Mouse (Mus musculus) liver, adult 2 months (tissue): ENCODE results near the gene Cbwd1. TPM values are rescaled to one million over a fixed set of nuclear protein-coding genes. Genes with fewer than 3 reads are reported as not detected.

ENCODE experiments used
- DNase-seq: peaks from one replicate; pipeline ENCODE4 v3.0.0-alpha.2; 2011; ENCODE audit warnings: low read depth, low spot score; ENCODE audit errors: extremely low read depth
- H3K27ac ChIP-seq: fragments of 200-500 bp; replicated peaks from 2 replicates; pipeline ENCODE4 v1.5.1; 2012; ENCODE audit warnings: low read depth, mild to moderate bottlenecking, control low read depth, inconsistent platforms, low read length; ENCODE audit not compliant: insufficient read depth
- H3K27me3 ChIP-seq: fragments of 200-500 bp; 2 replicates; pipeline ENCODE4 v1.6.1; 2012; ENCODE audit warnings: mild to moderate bottlenecking, moderate library complexity, low read length, inconsistent platforms; ENCODE audit not compliant: control insufficient read depth, insufficient read depth
- H3K36me3 ChIP-seq: fragments of 200-500 bp; 2 replicates; pipeline ENCODE4 v1.6.1; 2012; ENCODE audit warnings: low read length, inconsistent platforms; ENCODE audit not compliant: control insufficient read depth, insufficient read depth
- H3K4me1 ChIP-seq: fragments of 200-500 bp; 2 replicates; pipeline ENCODE4 v1.6.1; 2011; ENCODE audit warnings: low read length; ENCODE audit not compliant: control insufficient read depth, insufficient read depth
- H3K4me3 ChIP-seq: fragments of 200-500 bp; 2 replicates; pipeline ENCODE4 v1.5.1; 2011; ENCODE audit warnings: low read depth, mild to moderate bottlenecking, control low read depth, low read length, moderate library complexity; ENCODE audit not compliant: insufficient read depth
- H3K79me2 ChIP-seq: fragments of 200-500 bp; 2 replicates; pipeline ENCODE4 v1.6.1; 2012; ENCODE audit warnings: inconsistent platforms, mild to moderate bottlenecking, low read length, moderate library complexity; ENCODE audit not compliant: control insufficient read depth, insufficient read depth
- H3K9ac ChIP-seq: fragments of 200-500 bp; 2 replicates; pipeline ENCODE4 v1.6.1; 2012; ENCODE audit warnings: low read depth, mild to moderate bottlenecking, control low read depth, inconsistent platforms, low read length
- CTCF ChIP-seq: fragments of 200-500 bp; IDR thresholded peaks from 2 replicates; pipeline ENCODE4 v1.5.1; 2011; ENCODE audit warnings: low read depth, low read length, control low read depth
- POLR2A ChIP-seq: fragments of 200-500 bp; IDR thresholded peaks from 2 replicates; pipeline ENCODE4 v1.6.1; 2011; ENCODE audit warnings: low read length, control low read depth; ENCODE audit not compliant: insufficient read depth; ENCODE audit errors: extremely low read depth
- WGBS: fragments of 180-500 bp; shearing (Covaris S2); methylation state at CpG from one replicate; pipeline ENCODE4 v1.1.7; 2018; 5-methylcytosine and 5-hydroxymethylcytosine counted together
- polyA plus RNA-seq: library from polyadenylated mRNA; depleted of rRNA; stranded (reverse); fragments of >200 nt; gene quantifications from 2 replicates; pipeline ENCODE4 v1.2.3, GENCODE M21; 2012
- total RNA-seq: library from RNA; depleted of rRNA; stranded (reverse); fragments of >200 nt; gene quantifications from 2 replicates; pipeline ENCODE4 v1.2.3, GENCODE M21; 2014

Cbwd1 gene
- total and polyA plus RNA-seq, 2 experiments, result 0.82 to 9.7 TPM

GRCm38 (mm10) chr19:24993526-24993925, 32.1 kb upstream of the Cbwd1 start:
- DNase-seq, result no peak
- H3K36me3 ChIP-seq, result no peaks in the 10 kb centered on the region
- H3K79me2 ChIP-seq, result no peaks in the 10 kb centered on the region
- no peak overlapping the region for H3K4me3 ChIP-seq
- H3K4me1 ChIP-seq, result no peaks in the 10 kb centered on the region
- 78% methylated on average over 6 of the region's 6 CpGs for WGBS
- TF ChIP-seq CTCF (no peak), POLR2A (no peak)
- H3K27ac ChIP-seq, result no peak overlapping the region
- no peak overlapping the region for H3K9ac ChIP-seq
- H3K27me3 ChIP-seq, result no peaks in the 10 kb centered on the region

DNA sequence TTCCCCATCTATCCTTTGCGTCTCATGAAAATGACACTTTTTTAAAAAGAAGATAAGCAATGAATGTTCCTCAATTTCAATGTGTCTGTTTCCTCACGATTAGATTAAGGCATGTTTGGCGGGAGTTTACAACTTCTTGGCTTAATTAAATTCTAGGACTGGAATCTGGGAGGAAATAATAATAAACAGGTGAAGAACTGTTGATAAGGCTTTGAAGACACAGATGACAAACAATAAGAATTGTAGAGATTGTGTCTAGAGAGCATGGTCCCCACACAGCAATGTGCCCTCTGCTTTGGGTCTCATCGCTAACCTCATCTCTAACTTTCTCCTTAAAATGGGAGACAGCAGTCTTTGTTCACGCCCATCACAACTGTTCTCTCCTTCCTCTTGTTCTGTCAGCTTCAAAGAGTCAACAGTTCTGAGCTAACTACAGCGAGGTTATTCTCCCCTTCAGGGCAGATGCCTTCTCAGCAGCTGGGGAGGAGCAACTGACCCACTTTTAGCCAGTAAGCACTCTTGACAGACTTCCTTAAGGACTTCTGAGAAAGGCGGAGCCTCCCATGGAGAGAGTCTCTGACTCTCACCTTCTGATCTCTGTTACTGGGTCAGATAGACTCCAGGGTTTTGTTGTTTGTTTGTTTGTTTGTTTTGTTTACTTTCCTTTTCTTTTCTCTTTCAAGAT, 28.9 kb upstream of the Cbwd1 start:
- Histone ChIP-seq H3K4me3 (no peak overlapping the region), H3K79me2 (no peaks in the 10 kb centered on the region), H3K4me1 (no peaks in the 10 kb centered on the region), H3K36me3 (no peaks in the 10 kb centered on the region), H3K27ac (no peak overlapping the region), H3K9ac (no peak overlapping the region), H3K27me3 (no peaks in the 10 kb centered on the region)
- WGBS, result 61% methylated on average over 7 of the region's 7 CpGs
- peak; percentile 30 for DNase-seq
- TF ChIP-seq CTCF (no peak), POLR2A (no peak)

DNA sequence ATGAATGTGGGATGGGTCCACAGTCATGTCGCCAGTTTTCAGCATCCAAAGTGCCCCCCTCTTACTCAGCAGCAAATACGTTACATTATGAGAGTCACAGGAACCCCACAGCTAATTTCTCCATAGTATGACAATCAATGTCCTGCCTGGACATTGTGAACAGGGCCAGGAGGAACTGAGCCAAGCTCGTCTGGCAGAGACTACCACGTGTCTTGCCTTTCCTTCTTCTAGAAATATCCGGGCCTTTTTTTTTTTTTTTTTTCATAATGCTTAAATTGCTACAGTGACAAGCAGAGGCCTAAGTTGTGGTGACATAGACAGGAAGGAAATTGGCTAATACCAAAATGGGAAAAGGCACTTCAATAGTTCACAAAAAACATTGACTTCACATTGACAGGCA, 27.4 kb upstream of the Cbwd1 start:
- no peak overlapping the region for H3K4me3 ChIP-seq
- no peak overlapping the region for H3K9ac ChIP-seq
- H3K36me3 ChIP-seq, result no peaks in the 10 kb centered on the region
- 58% methylated on average over 5 of the region's 5 CpGs for WGBS
- peak; percentile 42 for DNase-seq
- no peaks in the 10 kb centered on the region for H3K27me3 ChIP-seq
- H3K27ac ChIP-seq, result no peak overlapping the region
- no peaks in the 10 kb centered on the region for H3K4me1 ChIP-seq
- H3K79me2 ChIP-seq, result no peaks in the 10 kb centered on the region
- TF ChIP-seq CTCF (no peak), POLR2A (no peak)

DNA sequence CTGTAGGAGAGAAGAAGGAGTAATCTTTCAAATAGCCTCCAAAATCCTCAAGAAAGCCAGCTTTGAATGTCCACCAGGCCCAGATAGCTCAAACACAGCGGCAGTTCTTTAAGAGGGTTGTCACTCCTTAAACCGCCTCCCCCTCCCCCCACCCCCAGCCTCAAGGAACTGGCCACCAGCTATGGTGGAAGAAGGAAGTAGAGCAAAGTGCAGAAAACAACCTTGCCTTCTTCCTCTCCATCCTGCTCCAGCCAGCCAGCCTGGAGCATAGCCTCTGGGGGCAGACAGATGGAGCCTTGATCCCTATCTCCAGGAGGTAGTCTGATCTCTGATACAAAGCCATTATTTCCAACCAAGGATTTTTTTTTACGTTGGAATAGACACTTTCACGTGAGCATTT, 25.9 kb upstream of the Cbwd1 start:
- Histone ChIP-seq H3K27ac (no peak overlapping the region), H3K27me3 (no peaks in the 10 kb centered on the region), H3K4me3 (no peak overlapping the region), H3K36me3 (no peaks in the 10 kb centered on the region), H3K9ac (no peak overlapping the region), H3K79me2 (no peaks in the 10 kb centered on the region), H3K4me1 (no peaks in the 10 kb centered on the region)
- DNase-seq, result no peak
- WGBS, result 70% methylated on average over 4 of the region's 4 CpGs
- no peak for TF ChIP-seq POLR2A
- TF ChIP-seq CTCF, result no peak

GRCm38 (mm10) chr19:24985045-24985444, 23.6 kb upstream of the Cbwd1 start:
- 93% methylated on average over 2 of the region's 2 CpGs for WGBS
- Histone ChIP-seq H3K27ac (no peak overlapping the region), H3K27me3 (no peaks in the 10 kb centered on the region), H3K4me3 (no peak overlapping the region), H3K4me1 (peaks cover 3% of the 10 kb centered on the region), H3K9ac (no peak overlapping the region), H3K36me3 (no peaks in the 10 kb centered on the region), H3K79me2 (no peaks in the 10 kb centered on the region)
- DNase-seq, result no peak
- TF ChIP-seq POLR2A (no peak), CTCF (no peak)

DNA sequence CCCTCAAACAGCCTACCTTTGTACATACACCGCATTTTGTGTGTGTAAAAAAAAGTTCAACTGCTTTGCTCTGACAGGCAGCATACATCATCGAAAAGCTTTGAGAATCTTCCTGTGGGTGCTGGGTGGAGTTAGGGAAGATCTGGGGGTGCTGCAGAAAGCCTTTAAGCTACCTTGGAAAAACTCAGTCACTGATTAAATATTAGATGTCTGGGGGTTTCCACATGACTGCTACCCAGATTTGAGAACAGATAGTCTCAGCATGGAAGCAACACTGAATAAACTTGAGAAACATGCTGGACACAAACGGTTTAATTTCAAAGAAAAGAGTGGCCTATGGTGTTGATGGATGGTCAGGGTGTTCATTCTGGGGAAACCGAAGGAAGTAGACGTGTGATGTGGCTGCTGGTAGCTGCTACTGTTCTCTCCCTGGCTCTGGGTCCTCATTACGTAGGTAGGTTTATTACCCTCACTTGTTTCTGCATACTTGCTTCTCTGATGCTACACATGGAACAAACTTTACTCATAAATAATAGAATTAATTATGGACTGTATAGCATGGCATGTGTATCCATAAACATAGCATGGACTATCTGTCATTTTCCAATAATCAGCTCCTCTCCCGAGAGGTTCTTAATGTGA, 22.6 kb upstream of the Cbwd1 start:
- no peak overlapping the region for H3K9ac ChIP-seq
- H3K79me2 ChIP-seq, result no peaks in the 10 kb centered on the region
- 79% methylated on average over 7 of the region's 7 CpGs for WGBS
- no peaks in the 10 kb centered on the region for H3K27me3 ChIP-seq
- no peak overlapping the region for H3K4me3 ChIP-seq
- no peak for TF ChIP-seq POLR2A
- TF ChIP-seq CTCF, result no peak
- no peak overlapping the region for H3K27ac ChIP-seq
- H3K36me3 ChIP-seq, result no peaks in the 10 kb centered on the region
- peaks cover 3% of the 10 kb centered on the region for H3K4me1 ChIP-seq
- DNase-seq, result no peak
